Mouse (Mus musculus) heart, adult 9 months (tissue): ENCODE data around the gene Loxl3.

ENCODE experiments used
- DNase-seq, 2 experiments: peaks; one replicate each; pipeline ENCODE4 v3.0.0; 2022; ENCODE audit warnings: low spot score in 2 of 2

Gene Loxl3

DNA sequence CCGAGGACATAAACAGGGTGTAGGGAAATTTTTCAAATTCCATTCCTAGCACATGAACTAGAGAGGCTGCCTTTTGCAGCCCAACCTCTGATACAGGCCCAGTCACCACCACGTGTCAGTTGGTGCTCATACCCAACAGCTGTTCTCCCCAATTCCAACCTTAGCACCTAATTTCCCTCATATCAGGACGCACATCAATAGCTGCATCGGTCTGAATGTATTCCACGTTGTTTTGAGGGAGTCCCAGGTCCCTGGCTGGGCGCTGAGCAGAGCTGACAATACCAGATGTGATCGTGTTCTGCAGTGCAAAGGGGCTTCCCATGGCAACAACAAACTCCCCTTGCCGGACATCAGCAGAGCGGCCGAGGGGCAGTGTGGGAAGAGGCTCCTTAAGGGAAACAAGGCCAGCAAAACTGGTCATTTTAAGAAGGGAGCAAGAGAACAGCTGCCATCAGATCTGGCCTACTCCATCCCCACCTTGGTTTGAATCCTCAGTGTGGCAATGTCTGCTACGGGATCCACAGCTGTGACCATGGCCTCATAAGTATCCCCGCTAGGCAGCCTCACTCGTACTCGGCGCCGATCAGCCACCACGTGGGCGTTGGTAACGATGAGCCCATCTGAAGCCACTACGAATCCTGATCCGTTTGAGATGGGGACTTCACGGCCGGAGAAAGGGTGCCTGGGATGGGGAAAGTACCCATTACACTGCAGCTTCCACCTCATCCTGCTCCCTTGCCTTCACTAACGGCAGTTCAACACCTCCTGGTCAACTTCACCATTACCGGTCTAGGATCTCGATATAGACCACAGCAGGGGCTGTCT lies 19.4 kb downstream of the Loxl3 start:
- peak in 1 of 2 experiments; percentile 26 for DNase-seq

DNA sequence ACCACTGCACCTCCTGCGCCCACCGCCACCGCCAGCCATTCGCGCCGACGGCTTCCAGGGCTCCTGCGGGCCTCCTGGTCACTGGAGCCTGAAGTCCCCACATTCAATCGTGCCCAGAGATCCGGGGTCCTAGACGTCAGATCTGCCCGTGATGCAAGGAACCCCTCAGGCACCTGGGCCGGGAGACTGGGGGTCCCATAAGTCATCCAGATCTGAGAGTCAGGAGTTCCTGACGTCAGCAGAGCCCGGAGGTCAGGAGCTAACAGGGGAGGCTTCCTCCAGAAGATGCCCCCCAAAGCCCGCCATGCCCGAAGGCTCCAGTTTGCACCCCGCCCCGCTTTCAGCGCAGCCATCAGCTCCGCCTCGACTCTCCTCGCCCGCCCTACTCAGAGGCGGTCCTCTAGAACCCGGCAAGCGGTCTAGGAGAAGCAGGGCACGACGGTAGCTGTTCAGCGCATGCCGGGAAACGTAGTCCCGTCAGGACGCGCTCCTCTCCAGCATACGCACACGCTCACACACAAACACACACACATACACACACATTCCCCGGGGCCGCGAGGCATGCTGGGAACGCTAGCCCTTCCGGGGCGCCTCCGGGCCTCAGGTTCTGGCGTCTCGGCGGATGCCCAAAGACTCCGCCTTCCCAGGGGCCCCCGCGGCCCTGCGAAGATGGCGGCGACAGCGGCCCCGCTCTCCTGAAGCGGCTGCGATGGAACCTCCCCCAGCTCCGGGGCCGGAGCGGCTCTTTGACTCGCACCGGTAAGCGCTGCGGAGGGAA lies 20.3 kb downstream of the Loxl3 start, which contains the start of gene Aup1:
Gene Aup1, plus strand, starts transcription at position 448 of the 778 bp plus-strand sequence.
- DNase-seq, result peak; percentile 96 to 97

DNA sequence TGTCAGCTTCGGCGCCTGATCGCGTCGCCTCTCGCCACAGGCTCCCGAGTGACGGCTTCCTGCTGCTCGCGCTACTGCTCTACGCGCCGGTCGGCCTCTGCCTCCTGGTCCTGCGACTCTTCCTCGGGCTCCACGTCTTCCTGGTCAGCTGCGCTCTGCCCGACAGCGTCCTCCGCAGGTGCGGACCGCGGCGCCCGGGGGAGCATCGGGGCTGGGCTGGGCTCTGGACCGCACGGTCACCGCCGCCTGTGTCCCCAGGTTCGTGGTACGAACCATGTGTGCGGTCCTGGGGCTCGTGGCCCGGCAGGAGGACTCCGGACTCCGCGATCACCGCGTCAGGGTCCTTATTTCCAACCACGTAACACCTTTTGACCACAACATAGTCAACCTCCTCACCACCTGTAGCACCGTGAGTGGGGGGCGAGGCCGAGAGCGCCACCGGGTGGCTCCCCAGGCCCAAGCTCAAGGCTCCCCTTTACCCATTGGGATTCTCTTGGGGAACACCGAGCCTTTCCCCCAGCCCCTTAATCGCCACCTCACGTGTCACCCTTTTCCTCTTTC lies 21.0 kb downstream of the Loxl3 start, which contains the start of gene Htra2:
Gene Htra2, minus strand, starts transcription at position 403 of the 561 bp plus-strand sequence.
- DNase-seq, result peak; percentile 28 to 35

DNA sequence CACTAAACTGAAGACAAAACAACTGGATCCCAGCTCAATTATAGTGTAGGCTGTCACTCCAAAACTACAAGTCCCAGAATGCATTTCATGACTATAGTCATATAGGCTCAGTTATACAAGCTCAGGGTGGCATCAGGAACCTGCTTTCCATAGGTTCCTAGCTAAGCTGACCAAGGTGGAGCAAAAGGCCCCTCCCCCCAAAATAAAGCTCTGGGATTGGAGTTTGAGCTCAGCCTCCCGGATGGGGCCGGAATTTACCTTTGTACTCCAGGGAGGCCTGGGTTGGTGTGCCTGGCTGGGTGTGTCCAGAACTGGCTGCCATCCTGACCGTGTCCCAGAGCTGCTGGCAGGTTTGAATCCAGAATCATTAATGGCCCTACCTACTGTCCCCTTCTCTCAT lies 23.8 kb downstream of the Loxl3 start, which contains the start of gene Dqx1:
Gene Dqx1, plus strand, starts transcription at position 55 of the 400 bp plus-strand sequence.
- no peak for DNase-seq

DNA sequence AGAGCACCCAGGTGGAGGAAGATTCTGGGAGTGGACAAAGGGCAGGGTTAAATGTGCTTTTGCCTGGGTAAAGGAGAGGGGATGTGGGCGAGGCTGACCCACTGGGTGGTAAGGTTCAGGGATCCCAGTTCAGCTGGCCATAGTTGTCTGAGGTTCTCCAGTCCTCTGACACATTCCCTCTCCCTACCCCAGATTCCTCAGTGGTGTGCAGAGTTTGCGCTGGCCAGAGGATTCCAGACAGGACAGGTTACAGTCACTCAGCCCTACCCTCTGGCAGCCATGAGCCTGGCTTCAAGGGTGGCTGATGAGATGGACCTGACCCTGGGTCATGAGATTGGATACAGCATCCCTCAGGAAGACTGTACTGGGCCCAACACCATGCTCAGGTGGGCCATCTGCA lies 24.8 kb downstream of the Loxl3 start:
- no peak for DNase-seq

DNA sequence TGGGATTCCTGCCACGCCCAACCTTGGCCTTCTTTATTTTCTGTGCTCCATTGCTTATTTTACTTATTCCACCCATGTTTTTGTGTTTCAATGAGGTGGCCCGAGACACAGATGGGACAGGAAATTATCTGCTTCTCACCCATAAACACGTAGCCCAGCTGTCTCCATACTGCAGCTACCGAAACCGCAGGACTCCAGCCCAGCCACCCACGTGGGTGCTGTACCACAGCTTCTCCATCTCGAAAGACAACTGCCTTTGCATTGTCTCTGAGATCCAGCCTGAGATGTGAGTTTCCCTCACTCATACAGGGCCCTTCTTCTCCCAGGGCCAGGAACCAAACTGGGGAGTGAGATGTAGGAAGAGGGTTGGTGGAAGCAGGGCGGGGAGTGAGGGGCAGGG lies 32.0 kb downstream of the Loxl3 start:
- DNase-seq, result no peak

DNA sequence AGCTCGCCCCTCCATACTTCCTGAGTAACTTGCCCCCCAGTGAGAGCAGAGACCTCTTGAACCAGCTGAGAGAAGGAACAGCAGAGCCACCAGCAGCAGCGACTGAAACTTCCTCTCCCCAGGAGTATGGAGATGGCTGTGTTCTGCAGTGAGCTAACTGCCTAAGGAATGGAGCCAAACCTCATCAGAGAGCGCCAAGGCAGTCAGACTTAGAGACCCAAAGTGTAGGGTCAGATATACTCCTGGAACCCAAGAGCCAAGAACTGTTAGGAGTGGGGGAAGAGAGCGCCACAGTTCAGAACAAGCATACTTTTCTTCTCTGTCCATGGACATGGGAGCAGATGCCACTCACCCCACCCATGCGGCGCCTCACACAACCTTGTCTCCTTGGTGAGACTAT lies 32.5 kb downstream of the Loxl3 start:
- no peak for DNase-seq

DNA sequence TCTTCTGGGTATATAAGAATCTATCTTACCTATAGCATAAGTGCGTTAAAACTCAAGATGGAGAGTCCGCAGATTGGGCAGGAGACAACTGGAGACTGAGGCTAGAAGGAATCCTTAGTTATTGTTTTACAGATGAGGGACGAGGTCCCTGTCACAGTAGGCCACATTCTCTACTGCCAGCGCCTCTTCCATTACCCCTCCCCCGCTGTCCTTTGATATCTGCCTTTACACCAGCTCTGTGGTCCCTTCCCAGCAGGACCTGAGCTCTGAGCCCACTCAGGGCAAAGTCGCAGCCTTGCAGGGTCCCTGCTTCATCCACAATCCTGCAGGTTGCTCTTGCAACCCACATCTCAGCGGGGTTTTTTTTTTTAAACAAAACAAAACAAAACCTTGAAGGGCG lies 34.2 kb downstream of the Loxl3 start:
- DNase-seq, result no peak

DNA sequence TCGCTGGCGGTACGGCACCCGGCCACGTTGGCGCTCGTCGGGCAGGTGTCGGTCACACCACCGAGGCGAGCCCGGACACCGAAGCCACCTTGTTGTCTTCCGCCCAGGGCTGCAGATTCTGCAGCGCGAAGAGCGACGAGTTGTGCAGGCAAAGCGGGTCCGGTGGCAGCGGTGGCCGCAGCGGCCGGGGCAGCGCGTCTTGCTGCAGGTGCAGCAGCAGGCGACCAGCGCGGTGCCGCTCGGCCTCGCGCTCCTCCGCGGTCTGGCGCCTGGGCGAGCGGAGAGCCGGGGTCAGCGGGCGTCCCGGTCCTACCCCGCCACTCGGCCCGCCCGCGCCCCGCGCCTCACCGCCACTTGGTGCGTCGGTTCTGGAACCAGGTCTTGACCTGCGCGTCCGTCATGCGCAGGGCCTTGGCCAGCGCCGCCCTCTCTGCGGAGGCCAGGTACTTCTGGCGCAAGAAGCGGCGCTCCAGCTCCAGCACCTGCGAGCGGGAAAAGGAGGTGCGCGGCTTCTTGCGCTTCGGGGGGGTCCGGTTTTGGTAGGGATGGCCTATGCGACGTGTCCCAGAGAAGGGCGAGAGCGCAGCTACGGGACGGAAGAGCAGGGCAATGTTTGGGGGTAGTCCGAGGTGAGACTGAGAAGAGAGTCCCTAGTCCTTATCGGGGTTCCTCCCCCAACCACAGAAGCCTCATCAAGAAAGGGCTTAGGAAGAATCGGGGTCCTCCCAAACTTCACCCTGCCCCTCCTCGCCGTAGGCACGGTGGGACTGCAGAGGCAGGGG lies 34.9 kb downstream of the Loxl3 start:
- DNase-seq, result no peak

DNA sequence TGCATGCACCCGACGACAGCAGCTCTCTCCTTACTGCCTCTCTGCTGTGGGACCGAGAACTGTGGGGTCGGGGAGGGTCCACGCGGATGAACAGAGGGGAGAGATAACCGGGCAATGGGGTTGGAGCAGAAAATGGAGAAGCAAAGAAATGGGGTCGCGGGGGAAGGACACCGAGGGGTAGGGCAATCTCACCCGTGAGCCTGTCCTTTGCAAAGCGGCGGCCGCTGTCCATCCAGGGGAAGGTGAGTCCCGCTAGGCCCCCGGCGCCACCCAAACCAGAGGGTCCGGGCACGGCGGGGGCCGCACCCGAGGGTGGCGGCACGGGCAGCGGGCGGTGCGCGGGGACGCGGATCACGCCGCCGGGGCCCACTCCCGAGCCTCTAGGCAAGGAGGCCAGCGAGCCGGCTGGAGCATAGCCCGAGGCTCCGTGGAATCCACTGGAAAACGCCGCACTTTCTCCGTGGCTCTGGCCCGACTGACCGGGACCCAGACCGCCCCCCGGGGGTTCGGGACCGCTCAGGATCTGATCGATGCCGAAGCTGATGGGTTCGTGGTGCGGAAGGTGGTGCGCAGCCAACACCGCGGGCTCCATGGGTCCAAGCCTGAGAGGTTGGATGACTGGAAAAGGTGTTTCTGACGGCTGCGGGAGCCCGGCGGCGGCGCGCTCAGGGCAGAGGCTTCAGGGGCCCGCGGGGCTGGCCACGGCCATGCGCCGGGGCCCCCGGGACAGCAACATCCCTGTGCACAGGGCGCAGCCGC lies 35.7 kb downstream of the Loxl3 start:
- DNase-seq, result no peak

DNA sequence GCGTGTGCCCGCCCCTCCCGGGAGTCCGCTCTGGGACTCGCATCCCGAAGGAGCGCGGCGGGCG lies 36.1 kb downstream of the Loxl3 start, which contains the start of gene Tlx2:
Gene Tlx2, minus strand, starts transcription at position 47 of the 64 bp plus-strand sequence.
- DNase-seq, result no peak

DNA sequence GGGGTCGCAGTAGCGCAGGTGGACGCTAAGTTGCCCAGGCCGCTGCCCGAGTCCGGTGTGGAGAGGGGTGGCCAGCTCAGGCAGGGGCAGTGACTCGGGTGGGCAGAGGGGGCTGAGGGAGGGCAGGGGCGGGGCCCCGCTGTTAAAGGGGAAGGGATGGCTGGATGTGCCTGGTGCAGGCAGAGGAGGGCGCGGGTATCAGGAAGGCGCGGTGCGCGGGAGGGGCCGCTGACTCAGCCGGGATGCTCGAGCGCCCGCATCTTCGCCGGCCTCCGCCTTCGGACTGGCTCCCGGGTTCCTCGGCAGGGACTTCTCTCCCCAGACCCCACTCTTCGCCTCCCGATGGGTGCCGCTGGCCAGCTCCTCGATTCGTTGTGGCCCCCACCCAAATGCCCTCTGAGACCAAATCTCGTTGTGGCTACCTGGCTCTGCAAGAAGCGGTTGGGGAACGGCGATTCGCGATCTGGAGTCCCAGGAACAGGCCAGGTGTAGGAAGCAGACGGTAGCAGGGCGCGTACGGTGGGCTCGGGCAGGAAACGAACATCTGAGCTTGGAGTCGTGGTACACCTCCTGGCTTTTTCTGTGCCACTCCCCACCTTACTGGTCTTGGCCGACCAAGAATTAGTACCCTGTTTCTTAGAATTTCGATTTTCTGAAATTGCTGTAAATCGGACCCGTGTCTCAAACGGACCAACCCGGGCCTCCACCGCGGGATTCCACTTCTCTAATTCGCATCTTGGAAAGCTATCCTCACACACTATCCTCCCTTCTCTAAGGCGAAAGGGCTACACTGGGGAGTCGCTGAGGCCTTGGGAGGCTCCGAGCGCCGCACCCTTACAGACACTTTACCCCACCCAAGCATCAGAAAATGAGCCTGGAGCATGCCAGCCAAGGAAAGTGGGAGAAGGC lies 36.6 kb downstream of the Loxl3 start:
- DNase-seq, result no peak

DNA sequence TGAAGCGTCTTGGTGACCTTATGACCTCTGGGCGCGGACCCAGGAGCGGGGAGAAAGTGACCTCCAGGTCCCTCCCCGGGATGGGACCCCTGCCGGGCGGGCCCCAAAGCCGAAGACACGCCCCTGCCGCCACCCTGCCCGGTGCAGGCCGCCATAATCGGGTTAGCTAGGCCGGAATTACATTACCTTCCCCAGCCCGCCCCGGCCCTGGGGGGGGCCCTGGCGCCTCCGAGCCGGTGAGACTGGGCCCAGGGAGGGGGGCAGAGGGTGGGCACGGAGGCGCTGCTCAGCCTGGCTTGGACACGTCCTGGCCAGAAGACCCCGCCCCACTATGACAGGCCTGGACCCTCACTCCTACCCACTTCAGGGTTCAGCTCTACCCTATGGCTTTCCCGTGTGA lies 37.2 kb downstream of the Loxl3 start:
- DNase-seq, result no peak

DNA sequence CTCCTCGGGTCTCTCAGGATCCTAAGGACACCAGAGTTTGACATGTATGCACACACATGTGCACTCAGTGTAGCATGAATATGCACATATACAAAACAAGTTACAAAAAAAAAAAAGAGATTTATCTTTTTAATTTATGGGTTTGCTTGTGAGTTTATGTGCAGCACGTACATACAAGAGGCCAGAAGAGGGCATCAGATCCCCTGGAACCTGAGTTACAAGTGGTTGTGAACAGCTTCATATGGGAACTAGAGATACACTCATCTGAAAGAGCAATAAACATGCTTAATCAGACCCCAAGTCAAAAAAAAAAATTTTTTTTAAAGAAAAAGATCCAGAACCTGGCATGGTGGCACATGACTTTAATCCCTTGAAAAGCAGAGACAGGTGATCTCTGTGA lies 41.0 kb downstream of the Loxl3 start:
- DNase-seq, result no peak

DNA sequence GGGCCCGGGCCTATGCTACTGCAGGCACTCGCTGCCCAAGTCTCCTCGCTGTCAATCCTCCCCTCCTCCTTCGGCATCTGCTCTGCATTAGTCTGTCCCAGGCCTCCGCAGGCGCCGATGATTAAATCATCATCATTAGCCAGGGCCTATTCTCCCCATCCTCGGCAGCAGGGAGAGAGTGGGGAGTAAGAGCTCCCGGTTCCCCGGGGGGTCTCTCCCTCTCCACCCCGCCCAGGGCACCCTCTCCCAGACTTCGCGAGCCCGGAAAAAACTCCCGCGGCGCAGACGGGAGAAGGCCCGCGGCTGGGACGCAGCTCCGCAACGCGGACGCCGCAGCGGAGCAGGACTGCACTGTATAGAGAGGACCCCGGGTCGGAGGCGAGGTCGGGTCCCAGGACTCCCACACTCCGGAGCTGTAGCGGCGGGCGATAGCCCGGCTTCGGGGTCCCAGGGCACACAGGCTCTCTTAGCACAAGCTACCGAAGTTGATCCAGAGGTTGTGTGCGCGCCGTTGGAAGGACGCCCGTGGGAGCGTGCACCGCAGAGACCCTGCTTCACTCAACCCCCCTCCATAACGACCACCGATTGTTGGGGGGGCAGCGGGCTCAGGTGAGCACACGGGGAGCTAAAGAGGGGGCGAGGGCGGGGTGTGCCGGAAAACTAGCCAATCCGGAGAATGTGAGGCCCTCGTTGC lies 43.8 kb downstream of the Loxl3 start, which contains the start of gene Pcgf1:
Gene Pcgf1, plus strand, starts transcription at position 240 of the 694 bp plus-strand sequence.
- DNase-seq, result no peak

DNA sequence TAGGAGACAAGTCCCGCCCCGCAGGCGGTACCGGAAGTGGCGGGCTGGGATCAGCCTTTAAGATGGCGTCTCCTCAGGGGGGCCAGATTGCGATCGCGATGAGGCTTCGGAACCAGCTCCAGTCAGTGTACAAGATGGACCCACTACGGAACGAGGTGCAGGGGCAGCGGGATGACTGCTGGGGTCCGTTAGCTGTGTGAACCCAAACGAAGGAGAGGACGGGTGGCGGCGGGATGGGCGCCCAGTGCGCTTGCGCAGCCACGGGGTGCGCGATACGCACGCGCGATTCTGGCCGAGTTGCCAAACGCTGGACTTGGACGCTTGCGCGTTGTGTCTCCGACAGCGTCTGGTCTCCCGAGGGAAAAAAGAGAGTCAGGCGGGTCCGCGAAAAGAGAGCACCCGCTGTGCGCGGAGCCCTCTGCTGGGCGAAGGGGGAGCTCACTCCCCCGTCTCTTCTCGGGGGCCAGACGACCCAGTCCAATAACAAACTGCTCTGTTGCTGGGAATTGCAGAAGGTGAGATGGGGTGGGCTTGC lies 44.4 kb downstream of the Loxl3 start:
- DNase-seq, result peak; percentile 99

DNA sequence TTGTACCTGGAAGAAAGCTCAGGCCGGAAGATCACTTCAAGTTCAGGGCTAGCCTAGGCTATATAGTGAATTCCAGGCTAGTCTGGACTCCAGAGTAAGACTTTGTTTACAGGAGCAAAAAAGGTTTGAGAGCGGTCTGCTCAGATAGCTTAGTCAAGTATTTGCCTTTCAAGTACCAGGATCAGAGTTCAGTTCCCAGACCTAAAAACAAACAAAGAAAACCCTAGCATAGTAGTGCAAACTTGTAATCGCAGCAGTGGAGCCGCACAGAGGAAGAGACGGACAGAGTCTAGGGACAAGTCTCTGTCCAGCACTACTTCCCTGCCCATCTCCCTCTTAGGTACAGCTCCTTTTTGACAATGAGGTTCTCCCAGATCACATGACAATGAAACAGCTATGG lies 46.2 kb downstream of the Loxl3 start:
- DNase-seq, result no peak

DNA sequence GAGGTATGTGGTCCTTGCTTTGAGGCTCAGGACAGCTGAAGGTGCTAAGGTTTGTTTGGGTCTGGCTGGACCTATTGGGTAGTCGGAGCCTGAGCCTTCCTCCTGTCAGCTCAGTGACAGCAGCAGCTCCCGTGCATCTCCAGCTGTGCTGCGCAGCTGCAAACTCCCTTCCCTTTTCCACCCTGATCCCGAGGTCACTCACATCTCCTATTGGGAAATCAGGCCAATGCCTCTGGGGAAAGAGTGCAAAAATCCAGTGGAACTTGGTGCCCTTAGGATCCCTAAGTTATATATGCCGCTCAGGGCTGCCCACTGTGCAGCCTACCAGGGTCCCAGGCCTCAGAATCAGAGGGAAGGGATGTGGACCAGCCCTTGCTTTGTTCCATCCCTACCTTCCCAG lies 49.5 kb downstream of the Loxl3 start:
- no peak for DNase-seq

DNA sequence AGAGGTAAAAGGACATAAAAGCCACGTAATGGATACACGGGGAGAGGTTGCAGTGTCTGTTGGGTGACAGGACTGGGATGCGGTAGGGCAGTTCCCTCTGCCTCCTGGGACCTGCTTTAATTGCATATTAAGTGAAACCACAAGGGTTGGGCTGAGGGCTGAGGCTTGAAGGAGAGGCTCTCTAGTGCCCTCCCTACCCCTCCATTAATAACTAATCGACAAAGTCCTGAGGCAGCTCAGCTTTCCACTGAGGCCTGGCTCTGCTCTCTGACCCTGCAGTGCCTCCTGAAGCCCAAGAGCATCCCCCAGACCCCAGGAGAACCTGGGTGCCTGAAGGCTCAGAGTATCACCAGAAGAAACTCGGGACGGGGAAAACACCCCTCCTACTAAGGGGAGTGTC lies 50.5 kb downstream of the Loxl3 start:
- DNase-seq, result no peak
